Mouse (Mus musculus): ENCODE measurements at regions not wholly inside any gene's neighbourhood (a gene's known extent, or its start where the extent isn't known, plus 50 kb on each side); places are given as distances from the start of the nearest gene placed in this dataset.

DNA sequence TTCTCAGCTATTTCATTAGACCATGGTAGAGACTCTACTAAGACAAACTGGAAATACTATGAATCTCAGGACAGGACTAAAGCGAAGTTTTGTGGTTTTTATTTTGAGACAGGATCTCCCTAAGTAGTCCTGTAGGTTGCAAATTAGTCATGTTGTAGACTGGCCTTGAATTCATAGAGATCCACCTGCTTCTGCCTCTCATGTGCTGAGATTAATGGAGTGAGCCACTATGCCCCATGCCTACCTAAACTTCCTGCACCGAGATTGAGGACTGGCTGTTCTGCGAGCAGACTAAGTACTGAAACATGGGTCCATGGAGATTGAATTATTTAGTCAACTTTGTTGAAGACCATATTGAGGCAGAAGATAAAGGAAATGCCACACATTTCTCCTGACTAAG lies 315.0 kb downstream of the Lyplal1 start:
- no peak for DNase-seq
- TF ChIP-seq POLR2A (IDR thresholded peaks at IDR 0.05; ENCODE audit: control insufficient read depth, extremely low read depth, insufficient read depth, low read length, poor library complexity) (no peak), CTCF (IDR thresholded peaks at IDR 0.05; ENCODE audit: borderline replicate concordance, control insufficient read depth, extremely low read depth, insufficient read depth, low read length, poor library complexity) (no peak)
- no peak overlapping the region for H3K27ac ChIP-seq (ENCODE audit: control insufficient read depth, insufficient read depth, low read length)
- no peaks in the 10 kb centered on the region for H3K36me3 ChIP-seq (ENCODE audit: control insufficient read depth, insufficient read depth, low read length)
- H3K27me3 ChIP-seq (ENCODE audit: control insufficient read depth, insufficient read depth, low read length): no peaks in the 10 kb centered on the region
- no peak overlapping the region for H3K4me3 ChIP-seq (ENCODE audit: control insufficient read depth, insufficient read depth, low read length)
- 90% methylated on average over 3 of the region's 3 CpGs for WGBS
- no peaks in the 10 kb centered on the region for H3K4me1 ChIP-seq (replicated peaks; ENCODE audit: control insufficient read depth, insufficient read depth, low read length)

DNA sequence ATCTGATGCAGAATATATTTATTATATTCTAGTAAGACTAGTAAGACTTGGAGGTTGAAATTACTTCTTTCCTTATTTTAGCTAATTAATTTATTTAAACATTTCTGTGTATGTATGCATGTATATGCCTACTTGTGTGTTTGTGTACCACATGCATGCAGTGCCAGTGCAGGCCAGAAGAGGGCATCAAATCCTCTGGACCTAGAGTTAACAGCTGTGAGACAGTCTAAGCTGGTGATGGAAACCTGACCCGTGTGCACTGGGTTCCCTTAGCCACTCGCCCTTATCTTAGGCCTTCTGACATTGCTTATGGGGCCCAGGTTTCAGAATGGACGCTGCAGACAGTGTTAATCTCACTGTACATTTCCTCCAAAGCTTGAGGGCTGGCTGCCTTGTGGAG lies 302.2 kb downstream of the Lyplal1 start:
- 92% methylated on average over 3 of the region's 3 CpGs for WGBS

DNA sequence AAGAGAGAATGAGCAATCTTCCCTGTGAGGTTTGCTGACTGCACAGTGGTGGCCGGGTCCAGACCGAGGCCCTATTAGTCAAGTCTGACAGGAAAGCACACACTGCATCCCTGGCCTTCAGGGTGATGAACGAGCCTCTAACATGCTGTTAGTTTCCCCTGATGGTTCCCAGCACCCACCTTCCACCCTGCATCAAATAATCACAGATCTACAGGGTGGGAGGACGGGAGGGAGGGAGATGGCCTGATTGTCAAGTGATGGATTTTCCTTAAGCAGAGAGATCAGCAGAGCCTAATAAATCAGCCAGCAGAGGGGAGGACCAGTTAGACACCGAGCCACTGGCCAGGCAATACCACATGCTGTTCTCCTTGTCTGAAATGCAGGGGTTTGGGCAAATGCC lies 298.1 kb downstream of the Lyplal1 start:
- no peaks in the 10 kb centered on the region for H3K36me3 ChIP-seq (ENCODE audit: control insufficient read depth, insufficient read depth, low read length)
- no peak overlapping the region for H3K27ac ChIP-seq (ENCODE audit: control insufficient read depth, insufficient read depth, low read length)
- DNase-seq: no peak
- H3K27me3 ChIP-seq (ENCODE audit: control insufficient read depth, insufficient read depth, low read length): no peaks in the 10 kb centered on the region
- H3K4me1 ChIP-seq (replicated peaks; ENCODE audit: control insufficient read depth, insufficient read depth, low read length): no peaks in the 10 kb centered on the region
- H3K4me3 ChIP-seq (ENCODE audit: control insufficient read depth, insufficient read depth, low read length): no peak overlapping the region
- WGBS: 59% methylated on average over 5 of the region's 5 CpGs
- TF ChIP-seq CTCF (IDR thresholded peaks at IDR 0.05; ENCODE audit: borderline replicate concordance, control insufficient read depth, extremely low read depth, insufficient read depth, low read length, poor library complexity) (no peak), POLR2A (IDR thresholded peaks at IDR 0.05; ENCODE audit: control insufficient read depth, extremely low read depth, insufficient read depth, low read length, poor library complexity) (no peak)

More for the DNA sequence above, 302.2 kb downstream of the Lyplal1 start:
- Histone ChIP-seq H3K36me3 (ENCODE audit: control insufficient read depth, insufficient read depth, low read length) (no peaks in the 10 kb centered on the region), H3K27ac (ENCODE audit: control insufficient read depth, insufficient read depth, low read length) (no peak overlapping the region), H3K4me3 (ENCODE audit: control insufficient read depth, insufficient read depth, low read length) (no peak overlapping the region), H3K4me1 (replicated peaks; ENCODE audit: control insufficient read depth, insufficient read depth, low read length) (no peaks in the 10 kb centered on the region), H3K27me3 (ENCODE audit: control insufficient read depth, insufficient read depth, low read length) (no peaks in the 10 kb centered on the region)
- no peak for TF ChIP-seq CTCF (IDR thresholded peaks at IDR 0.05; ENCODE audit: borderline replicate concordance, control insufficient read depth, extremely low read depth, insufficient read depth, low read length, poor library complexity)
- DNase-seq: no peak

DNA sequence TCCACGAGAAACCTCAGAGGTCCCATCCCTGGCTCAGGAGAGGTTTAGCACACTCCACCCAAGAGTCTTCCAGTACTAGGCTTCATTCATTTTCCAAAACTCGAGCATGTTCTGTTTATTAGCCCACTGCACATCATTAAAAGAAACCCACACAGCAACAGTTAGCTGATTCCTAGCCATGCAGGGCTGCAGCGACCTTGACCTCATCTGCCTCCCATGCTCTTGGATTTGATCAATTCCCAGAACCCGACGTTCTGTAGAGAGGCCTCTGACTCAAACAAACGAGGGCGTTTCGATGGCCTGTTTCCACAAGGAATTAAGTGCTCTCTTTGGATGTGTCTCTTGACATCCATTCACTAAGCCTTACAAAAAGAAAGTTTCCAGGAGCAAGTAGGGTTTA lies 294.9 kb downstream of the Lyplal1 start:
- Histone ChIP-seq H3K36me3 (ENCODE audit: control insufficient read depth, insufficient read depth, low read length) (no peaks in the 10 kb centered on the region), H3K4me3 (ENCODE audit: control insufficient read depth, insufficient read depth, low read length) (no peak overlapping the region), H3K27me3 (ENCODE audit: control insufficient read depth, insufficient read depth, low read length) (no peaks in the 10 kb centered on the region), H3K4me1 (replicated peaks; ENCODE audit: control insufficient read depth, insufficient read depth, low read length) (no peaks in the 10 kb centered on the region), H3K27ac (ENCODE audit: control insufficient read depth, insufficient read depth, low read length) (no peak overlapping the region)
- 83% methylated on average over 8 of the region's 8 CpGs for WGBS
- DNase-seq: no peak
- TF ChIP-seq POLR2A (IDR thresholded peaks at IDR 0.05; ENCODE audit: control insufficient read depth, extremely low read depth, insufficient read depth, low read length, poor library complexity) (no peak), CTCF (IDR thresholded peaks at IDR 0.05; ENCODE audit: borderline replicate concordance, control insufficient read depth, extremely low read depth, insufficient read depth, low read length, poor library complexity) (no peak)

DNA sequence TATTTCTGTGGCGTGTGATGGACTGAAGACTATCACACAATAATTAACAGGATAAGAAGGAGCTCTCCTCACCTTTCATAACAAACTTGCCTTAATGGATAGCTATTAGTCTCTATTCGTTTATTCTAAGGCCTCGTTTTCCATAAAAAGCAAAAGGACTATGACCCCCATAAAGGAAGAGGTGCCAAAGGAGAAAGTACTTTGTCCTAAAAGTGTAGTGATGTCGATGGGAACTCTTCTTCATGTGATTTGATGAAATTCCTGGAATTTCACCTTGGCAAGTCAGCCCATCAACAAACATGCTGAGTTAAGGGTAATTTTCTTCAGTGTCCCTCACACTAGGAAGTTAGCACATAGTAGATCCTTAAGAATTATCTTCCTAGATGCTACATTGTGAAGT lies 293.9 kb downstream of the Lyplal1 start:
- H3K27ac ChIP-seq (ENCODE audit: control insufficient read depth, insufficient read depth, low read length): no peak overlapping the region
- WGBS: 84% methylated on average over 4 of the region's 4 CpGs

DNA sequence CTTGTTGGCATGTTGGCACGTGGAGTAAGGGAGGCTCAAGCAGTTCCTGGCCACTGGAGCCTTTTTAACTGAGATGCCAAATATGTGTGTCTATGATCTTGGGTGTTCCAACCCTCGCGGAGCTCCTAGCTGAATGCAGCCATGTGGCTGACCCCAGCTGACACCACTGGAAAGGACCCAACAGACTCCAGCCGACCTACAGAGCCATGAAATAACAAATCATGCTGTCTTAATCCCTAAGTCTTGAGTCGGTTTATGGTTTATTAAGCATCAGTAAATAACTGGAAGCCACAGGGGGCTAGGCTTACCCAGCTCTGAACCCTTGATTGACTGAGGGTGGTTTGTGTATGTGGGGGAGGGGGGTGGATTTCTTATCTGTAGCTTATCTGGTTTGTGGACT lies 293.2 kb downstream of the Lyplal1 start:
- H3K4me3 ChIP-seq (ENCODE audit: control insufficient read depth, insufficient read depth, low read length): no peak overlapping the region
- WGBS: 79% methylated on average over 5 of the region's 5 CpGs
- no peak for TF ChIP-seq POLR2A (IDR thresholded peaks at IDR 0.05; ENCODE audit: control insufficient read depth, extremely low read depth, insufficient read depth, low read length, poor library complexity)
- TF ChIP-seq CTCF (IDR thresholded peaks at IDR 0.05; ENCODE audit: borderline replicate concordance, control insufficient read depth, extremely low read depth, insufficient read depth, low read length, poor library complexity): no peak
- no peaks in the 10 kb centered on the region for H3K27me3 ChIP-seq (ENCODE audit: control insufficient read depth, insufficient read depth, low read length)
- H3K36me3 ChIP-seq (ENCODE audit: control insufficient read depth, insufficient read depth, low read length): no peaks in the 10 kb centered on the region
- no peak for DNase-seq
- H3K4me1 ChIP-seq (replicated peaks; ENCODE audit: control insufficient read depth, insufficient read depth, low read length): no peaks in the 10 kb centered on the region
- no peak overlapping the region for H3K27ac ChIP-seq (ENCODE audit: control insufficient read depth, insufficient read depth, low read length)

More for the DNA sequence above, 293.9 kb downstream of the Lyplal1 start:
- no peak for TF ChIP-seq CTCF (IDR thresholded peaks at IDR 0.05; ENCODE audit: borderline replicate concordance, control insufficient read depth, extremely low read depth, insufficient read depth, low read length, poor library complexity)
- Histone ChIP-seq H3K27me3 (ENCODE audit: control insufficient read depth, insufficient read depth, low read length) (no peaks in the 10 kb centered on the region), H3K36me3 (ENCODE audit: control insufficient read depth, insufficient read depth, low read length) (no peaks in the 10 kb centered on the region), H3K4me3 (ENCODE audit: control insufficient read depth, insufficient read depth, low read length) (no peak overlapping the region), H3K4me1 (replicated peaks; ENCODE audit: control insufficient read depth, insufficient read depth, low read length) (no peaks in the 10 kb centered on the region)
- no peak for DNase-seq

DNA sequence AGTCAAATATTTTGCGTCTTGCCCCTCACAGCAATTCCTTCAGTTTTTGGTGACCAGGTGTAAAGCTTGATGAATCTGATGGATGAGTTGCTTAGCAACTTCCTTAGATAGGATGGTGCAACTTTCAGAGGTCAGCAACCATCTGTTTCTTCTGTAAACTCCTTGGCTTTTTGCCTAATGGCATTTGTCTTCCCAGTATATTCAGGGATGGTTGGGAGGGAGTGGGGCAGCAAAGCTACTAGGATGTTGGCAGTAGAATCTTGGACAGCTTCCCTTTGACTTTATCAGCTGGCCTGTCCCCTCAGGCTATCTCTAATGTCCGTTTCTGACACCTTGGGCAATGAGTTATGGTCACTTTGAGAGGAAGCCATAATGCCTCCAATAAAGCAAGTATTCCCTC lies 289.1 kb downstream of the Lyplal1 start:
- no peaks in the 10 kb centered on the region for H3K27me3 ChIP-seq (ENCODE audit: control insufficient read depth, insufficient read depth, low read length)
- H3K36me3 ChIP-seq (ENCODE audit: control insufficient read depth, insufficient read depth, low read length): no peaks in the 10 kb centered on the region
- no peak overlapping the region for H3K27ac ChIP-seq (ENCODE audit: control insufficient read depth, insufficient read depth, low read length)
- WGBS: 74% methylated on average over 2 of the region's 2 CpGs
- no peak overlapping the region for H3K4me3 ChIP-seq (ENCODE audit: control insufficient read depth, insufficient read depth, low read length)
- TF ChIP-seq POLR2A (IDR thresholded peaks at IDR 0.05; ENCODE audit: control insufficient read depth, extremely low read depth, insufficient read depth, low read length, poor library complexity): no peak
- TF ChIP-seq CTCF (IDR thresholded peaks at IDR 0.05; ENCODE audit: borderline replicate concordance, control insufficient read depth, extremely low read depth, insufficient read depth, low read length, poor library complexity): no peak
- no peak for DNase-seq
- H3K4me1 ChIP-seq (replicated peaks; ENCODE audit: control insufficient read depth, insufficient read depth, low read length): no peaks in the 10 kb centered on the region
